In genomic region chr19:38164633-38165032, GRCm38 (mm10) we compare ENCODE assay signal across 25 mouse cellular contexts. TPM values are rescaled to one million over a fixed set of nuclear protein-coding genes. Genes with fewer than 3 reads are reported as not detected.
"Had no signal": no experiment of that assay in that cellular context is flagged by ENCODE, and none has a peak within 500 bp of the region (broad histone marks: within the 10 kb centered on the region; RNA-seq: fewer than 3 reads in every experiment).

No protein-coding gene starts in this region.

- H3K36me3 ChIP-seq: limb, embryonic 13.5 days had no signal

- H3K27ac ChIP-seq: hindbrain, postnatal 0 days; limb, embryonic 13.5 days; liver, embryonic 13.5 days; stomach, postnatal 0 days had no signal

- ATAC-seq: hindbrain, postnatal 0 days; inflammation-experienced regulatory T-cells, adult 6 months had no signal

- H3K9ac ChIP-seq: limb, embryonic 13.5 days; liver, embryonic 13.5 days had no signal

- H3K9me3 ChIP-seq: limb, embryonic 13.5 days; liver, embryonic 13.5 days had no signal

- DNase-seq: kidney, adult 18-20 months; kidney, adult 9 months; kidney, postnatal 14 days; kidney, postnatal 4 days; liver, embryonic 13.5 days; lung, adult 2 months; lung, postnatal 14 days; lung, postnatal 4 days; midbrain, embryonic 14.5 days; thymus, adult 2 months; thymus, postnatal 14 days; thymus, postnatal 4 days had no signal

- H3K4me3 ChIP-seq: limb, embryonic 13.5 days; liver, embryonic 13.5 days had no signal

- H3K4me1 ChIP-seq: liver, embryonic 13.5 days had no signal

- H3K27me3 ChIP-seq: limb, embryonic 13.5 days; liver, embryonic 13.5 days had no signal

- H3K4me2 ChIP-seq: limb, embryonic 13.5 days; midbrain, embryonic 11.5 days had no signal

RNA-seq across cellular contexts. Expression of gene Pde6c, which starts 32.1 kb away (rescaled TPM):
- total RNA-seq: hindbrain, postnatal 0 days; megakaryocyte progenitor cell, adult 5-6 weeks; megakaryocyte-erythroid progenitor cell, adult 5-6 weeks; midbrain, postnatal 0 days had no signal
- polyA plus RNA-seq: inflammation-experienced regulatory T-cells, adult 6 months; limb, embryonic 13.5 days; lung, adult 2 months; lung, embryonic 16.5 days; neural tube, embryonic 11.5 days; neural tube, embryonic 14.5 days; small intestine, adult 2 months; spleen, adult 2 months; thymus, adult 2 months had no signal

RNA-seq across cellular contexts. Expression of gene Rbp4, which starts 39.6 kb away (rescaled TPM):
- total RNA-seq: megakaryocyte progenitor cell, adult 5-6 weeks; megakaryocyte-erythroid progenitor cell, adult 5-6 weeks had no signal
- polyA plus RNA-seq: inflammation-experienced regulatory T-cells, adult 6 months had no signal
